Mouse (Mus musculus) heart, adult 2 months (tissue): ENCODE measurements at regions not wholly inside any gene's neighbourhood (a gene's known extent, or its start where the extent isn't known, plus 50 kb on each side); places are given as distances from the start of the nearest gene placed in this dataset.
A peak's percentile ranks its signal among the peaks of the same experiment; 100 is the strongest.

Source experiments
- DNase-seq, 2 experiments: peaks; one replicate each; pipeline ENCODE4 v3.0.0; 2021
- H3K27ac ChIP-seq: fragments of 200-600 bp; 2 replicates; pipeline ENCODE4 v1.8.1; 2022
- H3K27me3 ChIP-seq: fragments of 200-500 bp; 2 replicates; pipeline ENCODE4 v1.6.1; 2012; ENCODE audit warnings: mild to moderate bottlenecking, low read length, inconsistent platforms, mixed read lengths; ENCODE audit not compliant: control insufficient read depth, insufficient read depth
- H3K36me3 ChIP-seq: fragments of 200-500 bp; 2 replicates; pipeline ENCODE4 v1.6.1; 2012; ENCODE audit warnings: low read length, inconsistent platforms; ENCODE audit not compliant: control insufficient read depth, insufficient read depth
- H3K4me1 ChIP-seq: fragments of 200-500 bp; 2 replicates; pipeline ENCODE4 v1.6.1; 2011; ENCODE audit warnings: low read length; ENCODE audit not compliant: control insufficient read depth, insufficient read depth
- H3K4me3 ChIP-seq: fragments of 200-600 bp; 2 replicates; pipeline ENCODE4 v1.8.1; 2022
- H3K79me2 ChIP-seq: fragments of 200-500 bp; replicated peaks from 2 replicates; pipeline ENCODE4 v1.6.1; 2012; ENCODE audit warnings: mild to moderate bottlenecking, inconsistent platforms, low read length, moderate library complexity, mixed read lengths; ENCODE audit not compliant: control insufficient read depth, insufficient read depth
- H3K9ac ChIP-seq: fragments of 200-500 bp; 2 replicates; pipeline ENCODE4 v1.6.1; 2012; ENCODE audit warnings: low read depth, mild to moderate bottlenecking, control low read depth, inconsistent platforms, low read length, mixed read lengths
- CTCF ChIP-seq: fragments of 200-600 bp; IDR thresholded peaks from 2 replicates; pipeline ENCODE4 v1.8.1; 2022; ENCODE audit warnings: antibody characterized with exemption, mild to moderate bottlenecking, moderate library complexity
- EP300 ChIP-seq: fragments of 200-500 bp; IDR thresholded peaks from 2 replicates; pipeline ENCODE4 v1.6.1; 2011; ENCODE audit warnings: low read depth, low read length, control low read depth; ENCODE audit not compliant: insufficient read depth
- POLR2A ChIP-seq: fragments of 200-500 bp; IDR thresholded peaks from 2 replicates; pipeline ENCODE4 v1.6.1; 2011; ENCODE audit warnings: mild to moderate bottlenecking, low read depth, low read length, control low read depth; ENCODE audit not compliant: insufficient read depth
- WGBS: fragments of 180-500 bp; shearing (Covaris S2); methylation state at CpG from one replicate; pipeline ENCODE4 v1.1.7; 2018; 5-methylcytosine and 5-hydroxymethylcytosine counted together
- intact Hi-C: fragments of 180-260 bp; cut with DNase I; formaldehyde crosslinking; loops from one replicate; pipeline ENCODE4 v1.15.1; 2025

DNA sequence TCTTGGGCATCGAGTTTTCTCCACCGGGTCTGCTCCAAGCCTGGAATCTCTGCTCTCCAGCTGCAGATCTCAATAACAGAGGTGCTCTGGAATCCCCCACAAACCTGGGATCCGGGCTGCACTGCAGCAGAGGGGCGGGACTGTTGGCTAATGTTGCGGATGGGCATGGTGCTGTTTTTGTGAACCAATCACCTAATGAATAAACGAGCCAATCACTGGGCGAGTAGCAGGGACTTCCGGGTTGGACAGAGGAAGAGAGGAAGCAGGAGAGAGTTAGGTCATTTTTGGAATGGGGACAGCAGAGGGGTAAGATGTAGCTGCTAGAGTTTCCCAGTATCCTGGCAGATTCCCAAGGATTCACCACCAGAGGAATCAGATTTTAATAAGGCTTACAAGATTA, 76.7 kb upstream of the Gpr12 start:
- Histone ChIP-seq H3K4me1 (no peaks in the 10 kb centered on the region), H3K27me3 (no peaks in the 10 kb centered on the region), H3K27ac (no peak overlapping the region), H3K9ac (no peak overlapping the region), H3K4me3 (no peak overlapping the region), H3K79me2 (no peaks in the 10 kb centered on the region), H3K36me3 (no peaks in the 10 kb centered on the region)
- TF ChIP-seq CTCF (no peak), EP300 (no peak), POLR2A (no peak)
- intact Hi-C loops = no loop called here
- WGBS = 60% methylated on average over 8 of the region's 8 CpGs
- DNase-seq = no peak

DNA sequence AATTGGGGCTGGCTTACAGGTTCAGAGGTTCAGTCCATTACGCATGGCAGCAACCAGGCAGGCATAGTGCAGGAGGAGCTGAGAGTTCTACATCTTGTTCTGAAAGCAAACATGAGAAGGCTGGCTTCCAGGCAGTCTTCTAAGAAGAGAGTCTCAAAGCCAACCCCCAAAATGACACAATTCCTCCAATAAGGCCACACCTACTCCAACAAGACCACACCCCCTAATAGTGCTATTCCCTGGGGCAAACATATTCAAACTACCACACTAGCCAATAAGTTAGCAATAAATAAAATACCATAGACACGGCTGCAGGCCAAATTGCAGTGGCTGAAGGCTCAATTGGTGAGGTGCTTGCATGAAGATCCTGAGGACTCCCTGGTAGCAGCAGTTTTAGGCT, 72.2 kb upstream of the Gpr12 start:
- no peaks in the 10 kb centered on the region for H3K79me2 ChIP-seq
- H3K36me3 ChIP-seq = no peaks in the 10 kb centered on the region
- no peaks in the 10 kb centered on the region for H3K4me1 ChIP-seq
- 76% methylated on average over 2 of the region's 2 CpGs for WGBS
- no peak overlapping the region for H3K9ac ChIP-seq
- intact Hi-C loops = no loop called here
- no peak for DNase-seq
- H3K27ac ChIP-seq = no peak overlapping the region
- H3K4me3 ChIP-seq = no peak overlapping the region
- TF ChIP-seq CTCF = no peak
- TF ChIP-seq POLR2A = no peak
- TF ChIP-seq EP300 = no peak
- no peaks in the 10 kb centered on the region; the same call in 1 of the 2 replicates for H3K27me3 ChIP-seq

DNA sequence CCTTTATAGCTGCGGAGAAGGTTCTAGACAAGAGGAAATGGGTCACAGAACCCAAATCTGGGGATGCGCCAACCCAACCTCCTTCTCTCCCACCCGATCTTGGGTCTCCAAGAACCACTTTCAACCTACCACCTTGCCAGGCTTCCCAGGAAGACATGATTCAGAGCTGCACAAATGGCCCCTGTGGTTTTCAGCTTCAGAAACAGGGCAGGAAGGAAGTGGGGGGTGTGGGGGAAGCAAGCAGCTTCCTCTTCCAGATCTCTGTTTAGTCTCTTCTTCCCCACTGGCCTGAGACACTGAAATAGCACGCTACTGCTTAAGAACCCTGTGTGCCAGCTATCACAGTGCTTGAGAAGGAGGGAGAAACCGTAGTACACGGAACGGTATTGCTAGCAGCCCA, 70.4 kb upstream of the Gpr12 start:
- WGBS = 40% methylated on average over 7 of the region's 7 CpGs
- H3K36me3 ChIP-seq = no peaks in the 10 kb centered on the region
- intact Hi-C loops = no loop called here
- no peaks in the 10 kb centered on the region for H3K79me2 ChIP-seq
- no peak overlapping the region for H3K9ac ChIP-seq
- H3K4me3 ChIP-seq = no peak overlapping the region
- no peaks in the 10 kb centered on the region; the same call in 1 of the 2 replicates for H3K27me3 ChIP-seq
- no peaks in the 10 kb centered on the region for H3K4me1 ChIP-seq
- DNase-seq = peak in 1 of 2 experiments; percentile 17
- H3K27ac ChIP-seq = no peak overlapping the region
- no peak for TF ChIP-seq EP300
- no peak for TF ChIP-seq CTCF
- no peak for TF ChIP-seq POLR2A

DNA sequence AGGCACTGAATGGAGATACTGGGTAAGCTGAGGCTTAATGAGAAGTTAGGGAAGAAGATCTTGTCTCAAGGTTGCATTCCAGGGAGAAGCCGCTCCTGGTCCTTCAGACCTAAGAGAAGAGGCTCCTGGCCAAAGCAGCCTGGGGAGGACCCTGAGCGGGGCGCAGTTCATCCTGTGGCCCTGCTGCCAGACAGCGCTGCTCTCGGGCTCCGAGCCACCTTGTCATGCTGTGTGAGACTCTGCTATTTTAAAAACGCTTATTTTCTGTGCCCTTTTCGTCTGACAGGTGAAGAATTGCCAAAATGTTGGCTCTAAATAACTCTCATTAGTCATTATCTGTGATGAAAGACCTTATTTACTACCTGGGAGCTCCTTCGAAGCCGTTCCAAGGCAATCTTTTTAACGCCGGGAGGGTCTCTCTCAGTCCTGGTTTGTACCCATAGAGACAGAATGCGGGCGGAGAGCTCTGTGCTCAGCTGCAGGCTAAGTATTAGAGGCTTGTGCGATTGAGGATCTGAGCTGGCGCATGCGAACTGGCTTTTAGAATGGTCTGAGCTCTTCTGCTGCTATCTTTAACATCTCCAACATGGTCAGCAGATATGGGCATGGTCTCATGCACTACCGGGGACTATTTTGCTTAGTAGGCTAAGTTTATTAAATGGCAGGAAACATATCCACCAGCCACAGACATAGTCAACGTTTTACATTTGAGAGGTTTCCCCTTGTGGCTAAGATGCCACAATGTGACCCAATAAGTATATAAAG, 68.8 kb upstream of the Gpr12 start:
- Histone ChIP-seq H3K4me3 (no peak overlapping the region), H3K9ac (no peak overlapping the region), H3K27me3 (no peaks in the 10 kb centered on the region; the same call in 1 of the 2 replicates), H3K4me1 (no peaks in the 10 kb centered on the region), H3K27ac (no peak overlapping the region), H3K79me2 (no peaks in the 10 kb centered on the region), H3K36me3 (no peaks in the 10 kb centered on the region)
- TF ChIP-seq POLR2A (no peak), EP300 (no peak), CTCF (no peak)
- intact Hi-C loops = no loop called here
- WGBS = 83% methylated on average over 19 of the region's 19 CpGs
- DNase-seq = no peak

DNA sequence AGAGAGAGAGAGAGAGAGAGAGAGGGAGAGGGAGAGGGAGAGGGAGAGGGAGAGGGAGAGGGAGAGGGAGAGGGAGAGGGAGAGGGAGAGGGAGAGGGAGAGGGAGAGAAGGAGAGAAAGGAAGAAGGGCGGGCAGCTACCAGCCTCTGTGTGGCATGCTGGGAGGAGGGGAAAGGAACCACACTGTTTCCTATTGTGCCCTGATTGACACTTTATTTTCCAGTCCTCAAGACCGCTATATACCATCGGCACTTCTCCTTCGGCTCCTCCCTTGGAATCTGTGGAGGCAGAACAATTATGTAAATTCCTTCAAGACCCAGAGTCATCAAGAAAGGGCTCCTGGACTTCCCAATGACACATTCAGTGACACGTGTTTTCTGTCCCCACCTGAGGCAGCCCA, 67.8 kb upstream of the Gpr12 start:
- no peaks in the 10 kb centered on the region for H3K36me3 ChIP-seq
- no peak overlapping the region for H3K27ac ChIP-seq
- intact Hi-C loops = no loop called here
- no peaks in the 10 kb centered on the region; the same call in 1 of the 2 replicates for H3K27me3 ChIP-seq
- no peak for TF ChIP-seq CTCF
- no peak for TF ChIP-seq POLR2A
- TF ChIP-seq EP300 = no peak
- H3K9ac ChIP-seq = no peak overlapping the region
- no peak for DNase-seq
- H3K79me2 ChIP-seq = no peaks in the 10 kb centered on the region
- no peaks in the 10 kb centered on the region for H3K4me1 ChIP-seq
- H3K4me3 ChIP-seq = no peak overlapping the region
- 46% methylated on average over 5 of the region's 5 CpGs for WGBS

DNA sequence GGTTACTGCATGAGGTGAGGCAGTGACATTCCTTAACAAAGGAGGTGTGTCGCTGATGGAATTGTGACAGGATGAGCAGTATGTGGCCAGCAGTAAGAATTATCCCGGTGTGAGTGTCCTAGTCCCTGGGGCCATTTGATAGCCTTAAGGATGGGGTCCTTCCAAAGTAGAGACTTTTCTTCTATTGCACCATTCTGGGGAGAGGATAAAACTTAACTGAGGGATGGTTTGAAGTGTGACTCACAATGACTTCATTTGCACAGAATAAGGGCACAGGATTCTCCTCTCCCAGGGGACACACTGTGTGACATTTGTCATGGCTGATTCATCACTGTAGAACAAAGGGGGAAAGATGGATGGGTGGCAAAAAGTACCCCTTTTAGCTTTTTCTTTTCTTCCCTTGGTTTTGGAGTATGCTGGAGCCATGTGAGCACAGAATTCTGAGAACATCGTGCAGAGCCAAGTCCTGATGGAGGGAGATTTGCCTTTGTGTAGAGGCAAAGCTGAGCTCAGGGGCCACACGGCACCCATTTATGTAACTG, 63.6 kb upstream of the Gpr12 start:
- H3K27me3 ChIP-seq = no peaks in the 10 kb centered on the region; the same call in 1 of the 2 replicates
- no peak overlapping the region for H3K4me3 ChIP-seq
- H3K4me1 ChIP-seq = no peaks in the 10 kb centered on the region
- no peaks in the 10 kb centered on the region for H3K36me3 ChIP-seq
- H3K27ac ChIP-seq = no peak overlapping the region
- intact Hi-C loops = no loop called here
- no peak overlapping the region for H3K9ac ChIP-seq
- no peak for DNase-seq
- no peaks in the 10 kb centered on the region for H3K79me2 ChIP-seq
- WGBS = 74% methylated on average over 4 of the region's 4 CpGs
- no peak for TF ChIP-seq CTCF
- TF ChIP-seq POLR2A = no peak
- TF ChIP-seq EP300 = no peak
